Mouse (Mus musculus): ENCODE measurements around the gene Ypel3.

DNA sequence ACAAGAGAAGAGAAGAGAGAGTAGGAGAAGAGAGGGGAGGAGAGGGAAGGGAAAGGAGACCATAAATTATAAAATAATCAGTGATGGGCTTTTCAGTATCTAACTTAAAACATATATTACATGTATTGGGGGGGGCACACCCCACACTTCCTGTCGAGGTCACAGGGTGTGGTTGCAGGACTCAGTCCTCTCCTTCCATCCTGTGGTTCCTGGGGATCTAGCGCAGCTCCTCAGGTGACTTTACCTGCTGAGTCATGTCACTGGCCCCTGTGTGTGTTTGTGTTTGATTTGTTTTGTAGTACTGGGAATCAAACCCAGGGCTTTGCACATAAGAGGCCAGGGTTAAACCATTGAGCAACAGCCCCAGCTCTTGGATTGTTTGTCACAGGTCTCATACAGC, 2.3 kb upstream of the Ypel3 start:
- no peak for TF ChIP-seq EP300 (IDR thresholded peaks at IDR 0.05; ENCODE audit: low read depth)
- TF ChIP-seq CTCF (IDR thresholded peaks at IDR 0.05; ENCODE audit: low read depth) = no peak
